Mouse (Mus musculus) CH12.LX (cell line): Measurements from ENCODE around the gene Proser3.

Experiments used
- CTCF ChIP-seq, 2 experiments: IDR thresholded peaks in 1 of 2; conservative IDR thresholded peaks in 1 of 2; 2 replicates each; pipeline ENCODE4 v1.5.1; 2011 to 2012; ENCODE audit warnings: low read depth in 2 of 2, low read length in 2 of 2, improper control_type of control experiment in 1 of 2, inconsistent platforms in 1 of 2, mild to moderate bottlenecking in 1 of 2, moderate library complexity in 1 of 2
- EP300 ChIP-seq: IDR thresholded peaks from 2 replicates; pipeline ENCODE4 v1.6.1; 2011; ENCODE audit warnings: low read length, improper control_type of control experiment
- JUND ChIP-seq: conservative IDR thresholded peaks from 2 replicates; pipeline ENCODE4 v1.6.1; 2011; ENCODE audit warnings: low read depth, low read length, improper control_type of control experiment
- MAX ChIP-seq: IDR thresholded peaks from 2 replicates; pipeline ENCODE4 v1.6.1; 2011; ENCODE audit warnings: low read length, improper control_type of control experiment
- NRF1 ChIP-seq: IDR thresholded peaks from 2 replicates; pipeline ENCODE4 v1.6.1; 2014; ENCODE audit warnings: low read depth, mild to moderate bottlenecking, inconsistent platforms, low read length, improper control_type of control experiment, moderate library complexity
- POLR2A ChIP-seq: IDR thresholded peaks from 2 replicates; pipeline ENCODE4 v1.6.1; 2011; ENCODE audit warnings: low read depth, mild to moderate bottlenecking, improper control_type of control experiment, low read length
- RCOR1 ChIP-seq: conservative IDR thresholded peaks from 2 replicates; pipeline ENCODE4 v1.6.1; 2012; ENCODE audit warnings: low read depth, mild to moderate bottlenecking, inconsistent platforms, low read length, improper control_type of control experiment

DNA sequence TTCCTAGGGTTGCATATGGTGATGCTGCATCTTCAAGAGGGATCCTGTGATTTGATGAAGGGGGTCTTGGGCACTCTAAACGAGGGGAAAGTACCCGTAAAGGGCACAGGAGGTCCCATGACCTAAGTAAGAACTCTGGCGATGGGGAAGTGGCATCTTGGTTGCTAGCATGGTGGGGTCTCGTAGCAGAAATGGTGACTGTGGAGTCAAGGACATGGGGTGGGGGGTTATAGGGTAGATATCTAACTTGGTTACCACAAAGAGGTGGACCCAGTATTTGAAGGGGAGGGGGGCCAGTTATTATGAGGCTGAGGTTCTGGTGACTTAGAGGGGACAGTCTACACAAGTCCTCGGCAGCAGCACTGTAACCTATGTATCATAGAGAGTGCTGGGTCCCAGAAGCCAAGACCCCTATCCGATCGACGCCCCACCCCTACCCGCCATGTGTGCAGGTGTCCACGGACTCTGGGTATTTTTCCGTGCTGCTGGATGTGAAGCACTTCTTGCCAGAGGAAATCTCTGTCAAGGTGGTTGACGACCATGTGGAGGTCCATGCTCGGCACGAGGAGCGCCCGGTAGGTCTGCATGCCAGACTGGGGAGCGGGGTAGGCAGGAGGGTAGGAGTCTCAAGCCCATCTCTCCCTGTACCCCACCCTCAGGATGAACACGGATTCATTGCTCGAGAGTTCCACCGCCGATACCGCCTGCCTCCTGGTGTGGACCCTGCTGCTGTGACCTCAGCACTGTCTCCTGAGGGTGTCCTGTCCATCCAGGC is 1.9 kb upstream of the Proser3 start:
- TF ChIP-seq MAX (no peak), JUND (no peak), CTCF (conservative IDR thresholded peaks at IDR 0.05 in 1 of 2, IDR thresholded peaks at IDR 0.05 in 1 of 2; ENCODE audit: low read depth in 2 of 2, low read length in 2 of 2) (no peak), POLR2A (no peak; the same call in 1 of the 2 replicates), RCOR1 (no peak), EP300 (no peak), NRF1 (no peak)
